Mouse (Mus musculus) forebrain, embryonic 12.5 days (tissue): ENCODE data around the gene Fxyd7. TPM values are rescaled to one million over a fixed set of nuclear protein-coding genes. Genes with fewer than 3 reads are reported as not detected.

Source experiments
- ATAC-seq: fragments of 200-750 bp; cut with Nextera tagmentation; 2 replicates; pipeline ENCODE4 v1.8.0; 2017; ENCODE audit warnings: moderate TSS enrichment; ENCODE audit not compliant: low FRiP score
- H3K27ac ChIP-seq: fragments of 300-500 bp; sonication (generic); 2 replicates; pipeline ENCODE4 v1.5.1; 2016; ENCODE audit warnings: mild to moderate bottlenecking
- H3K27me3 ChIP-seq: fragments of 300-500 bp; sonication (generic); 2 replicates; pipeline ENCODE4 v1.6.1; 2016; ENCODE audit warnings: mild to moderate bottlenecking
- H3K36me3 ChIP-seq: fragments of 300-500 bp; sonication (generic); replicated peaks from 2 replicates; pipeline ENCODE4 v1.6.1; 2016; ENCODE audit warnings: mild to moderate bottlenecking
- H3K4me1 ChIP-seq: fragments of 300-500 bp; sonication (generic); 2 replicates; pipeline ENCODE4 v1.6.1; 2016
- H3K4me2 ChIP-seq: fragments of 300-500 bp; sonication (generic); 2 replicates; pipeline ENCODE4 v1.6.1; 2016; ENCODE audit warnings: mild to moderate bottlenecking, moderate library complexity
- H3K4me3 ChIP-seq: fragments of 300-500 bp; sonication (generic); replicated peaks from 2 replicates; pipeline ENCODE4 v1.5.1; 2016; ENCODE audit warnings: mild to moderate bottlenecking
- H3K9ac ChIP-seq: fragments of 300-500 bp; sonication (generic); 2 replicates; pipeline ENCODE4 v1.6.1; 2016; ENCODE audit warnings: mild to moderate bottlenecking
- H3K9me3 ChIP-seq: fragments of 300-500 bp; sonication (generic); 2 replicates; pipeline ENCODE4 v1.6.1; 2016
- WGBS: fragments of 180-500 bp; shearing (Covaris S2); methylation state at CpG from one replicate; pipeline ENCODE4 v1.1.7; 2016; 5-methylcytosine and 5-hydroxymethylcytosine counted together
- polyA plus RNA-seq: library from polyadenylated mRNA; unstranded; fragments of >200 nt; fragmentation: Nextera tagmentation; extraction: Ambion mirVana; gene quantifications from 2 replicates; pipeline ENCODE4 v1.2.1, GENCODE M21; 2016

The Fxyd7 gene
- polyA plus RNA-seq, 1 experiment from 2014 or later, result 14.3 TPM

GRCm38 (mm10) chr7:31041662-31042315 lies 9.5 kb downstream of the Fxyd7 start:
- Histone ChIP-seq H3K36me3 (no peaks in the 10 kb centered on the region), H3K4me1 (peaks cover 6% of the 10 kb centered on the region), H3K4me3 (peak overlapping the region; percentile 19; the same call in 1 of the 2 replicates), H3K27me3 (peaks cover 53% of the 10 kb centered on the region), H3K9ac (peak overlapping the region; percentile 36; the same call in 1 of the 2 replicates), H3K27ac (no peak overlapping the region), H3K9me3 (no peaks in the 10 kb centered on the region), H3K4me2 (peak overlapping the region; percentile 38)
- ATAC-seq, result no peak; the same call in 1 of the 2 replicates
- WGBS, result 4% methylated on average over 27 of the region's 28 CpGs

GRCm38 (mm10) chr7:31041023-31041407 lies 10.3 kb downstream of the Fxyd7 start:
- no peak overlapping the region for H3K27ac ChIP-seq
- H3K4me2 ChIP-seq, result no peak overlapping the region
- H3K27me3 ChIP-seq, result peaks cover 53% of the 10 kb centered on the region
- H3K36me3 ChIP-seq, result no peaks in the 10 kb centered on the region
- H3K9ac ChIP-seq, result no peak overlapping the region
- no peak for ATAC-seq
- H3K4me1 ChIP-seq, result peaks cover 6% of the 10 kb centered on the region
- H3K4me3 ChIP-seq, result no peak overlapping the region
- no peaks in the 10 kb centered on the region for H3K9me3 ChIP-seq
- WGBS, result 39% methylated on average over 8 of the region's 8 CpGs

GRCm38 (mm10) chr7:31040281-31041022 lies 10.8 kb downstream of the Fxyd7 start:
- H3K4me2 ChIP-seq, result no peak overlapping the region
- H3K27ac ChIP-seq, result no peak overlapping the region
- 82% methylated on average over 12 of the region's 12 CpGs for WGBS
- no peak overlapping the region for H3K9ac ChIP-seq
- ATAC-seq, result no peak
- no peak overlapping the region for H3K4me3 ChIP-seq
- peaks cover 53% of the 10 kb centered on the region for H3K27me3 ChIP-seq
- H3K9me3 ChIP-seq, result no peaks in the 10 kb centered on the region
- H3K4me1 ChIP-seq, result peaks cover 6% of the 10 kb centered on the region
- no peaks in the 10 kb centered on the region for H3K36me3 ChIP-seq

- 85% methylated on average over 4 of the region's 4 CpGs for WGBS
- no peak overlapping the region for H3K9ac ChIP-seq
- H3K36me3 ChIP-seq, result no peaks in the 10 kb centered on the region
- no peaks in the 10 kb centered on the region for H3K9me3 ChIP-seq
- no peak for ATAC-seq
- H3K27me3 ChIP-seq, result peaks cover 39% of the 10 kb centered on the region
- H3K4me1 ChIP-seq, result peaks cover 6% of the 10 kb centered on the region
- H3K27ac ChIP-seq, result no peak overlapping the region
- no peak overlapping the region for H3K4me3 ChIP-seq
- no peak overlapping the region for H3K4me2 ChIP-seq
Measured at GRCm38 (mm10) chr7:31039011-31039410, 12.3 kb downstream of the Fxyd7 start.

GRCm38 (mm10) chr7:31037675-31038074 lies 13.6 kb downstream of the Fxyd7 start:
- Histone ChIP-seq H3K27ac (no peak overlapping the region), H3K4me3 (no peak overlapping the region), H3K36me3 (no peaks in the 10 kb centered on the region), H3K9me3 (no peaks in the 10 kb centered on the region), H3K4me1 (peaks cover 6% of the 10 kb centered on the region), H3K4me2 (no peak overlapping the region), H3K9ac (no peak overlapping the region), H3K27me3 (peaks cover 26% of the 10 kb centered on the region)
- ATAC-seq, result no peak
- WGBS, result 56% methylated on average over 2 of the region's 2 CpGs

GRCm38 (mm10) chr7:31036917-31037316 lies 14.3 kb downstream of the Fxyd7 start:
- H3K9ac ChIP-seq, result no peak overlapping the region
- no peak overlapping the region for H3K4me2 ChIP-seq
- no peak overlapping the region for H3K4me3 ChIP-seq
- ATAC-seq, result no peak
- no peaks in the 10 kb centered on the region for H3K36me3 ChIP-seq
- no peaks in the 10 kb centered on the region for H3K4me1 ChIP-seq
- H3K27me3 ChIP-seq, result peaks cover 19% of the 10 kb centered on the region
- 83% methylated on average over 7 of the region's 7 CpGs for WGBS
- H3K27ac ChIP-seq, result no peak overlapping the region
- H3K9me3 ChIP-seq, result no peaks in the 10 kb centered on the region

DNA sequence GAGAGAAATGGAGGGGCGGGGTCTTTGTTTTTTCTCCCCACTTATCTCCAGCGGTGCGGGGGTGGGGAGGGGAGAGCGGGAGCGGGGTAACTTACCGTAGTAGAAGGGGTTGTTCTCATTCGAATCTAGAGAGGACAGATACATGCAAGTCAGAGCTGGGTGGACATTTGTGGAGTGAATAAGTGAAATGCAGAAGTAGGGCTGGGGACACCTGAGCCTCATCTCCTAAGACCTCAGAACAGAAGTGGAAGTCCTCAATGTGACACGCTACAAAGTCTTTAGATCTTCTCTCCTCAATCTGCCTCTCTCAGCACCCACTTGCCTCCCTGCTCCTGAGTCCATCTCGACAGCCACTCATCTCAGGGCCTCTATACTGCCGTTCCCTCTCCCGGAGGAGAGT lies 16.0 kb downstream of the Fxyd7 start:
- no peaks in the 10 kb centered on the region for H3K9me3 ChIP-seq
- 84% methylated on average over 11 of the region's 11 CpGs for whole genome bisulfite sequencing
- H3K4me2 ChIP-seq, result no peak overlapping the region
- H3K27ac ChIP-seq, result no peak overlapping the region
- H3K27me3 ChIP-seq, result peaks cover 2% of the 10 kb centered on the region; the same call in 1 of the 2 replicates
- no peak for ATAC-seq
- no peaks in the 10 kb centered on the region for H3K36me3 ChIP-seq
- no peak overlapping the region for H3K9ac ChIP-seq
- H3K4me1 ChIP-seq, result no peaks in the 10 kb centered on the region
- no peak overlapping the region for H3K4me3 ChIP-seq

DNA sequence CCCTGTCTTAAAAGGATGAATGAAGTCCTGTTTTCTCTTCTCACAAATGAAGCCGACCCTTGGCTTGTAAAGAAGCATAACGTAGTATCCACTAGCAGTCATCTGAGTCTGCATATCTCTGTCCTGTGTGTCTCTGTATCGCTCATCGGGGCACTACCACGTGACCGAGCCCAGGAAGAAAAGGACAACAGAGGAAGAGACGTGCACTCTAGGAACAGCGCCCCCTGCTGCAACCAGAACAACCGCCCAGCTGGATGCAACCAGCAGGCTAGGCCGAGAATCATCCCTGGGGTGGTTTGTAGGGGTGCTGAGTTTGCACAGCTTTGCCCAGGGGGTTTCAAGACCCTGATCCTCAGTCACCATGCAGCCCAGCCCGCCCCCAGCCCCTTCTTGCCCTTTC lies 16.5 kb downstream of the Fxyd7 start:
- no peak for ATAC-seq
- WGBS, result 62% methylated on average over 11 of the region's 11 CpGs
- no peaks in the 10 kb centered on the region for H3K27me3 ChIP-seq
- no peak overlapping the region for H3K4me2 ChIP-seq
- no peak overlapping the region for H3K4me3 ChIP-seq
- no peak overlapping the region for H3K9ac ChIP-seq
- H3K9me3 ChIP-seq, result no peaks in the 10 kb centered on the region
- H3K27ac ChIP-seq, result no peak overlapping the region
- H3K4me1 ChIP-seq, result no peaks in the 10 kb centered on the region
- no peaks in the 10 kb centered on the region for H3K36me3 ChIP-seq

DNA sequence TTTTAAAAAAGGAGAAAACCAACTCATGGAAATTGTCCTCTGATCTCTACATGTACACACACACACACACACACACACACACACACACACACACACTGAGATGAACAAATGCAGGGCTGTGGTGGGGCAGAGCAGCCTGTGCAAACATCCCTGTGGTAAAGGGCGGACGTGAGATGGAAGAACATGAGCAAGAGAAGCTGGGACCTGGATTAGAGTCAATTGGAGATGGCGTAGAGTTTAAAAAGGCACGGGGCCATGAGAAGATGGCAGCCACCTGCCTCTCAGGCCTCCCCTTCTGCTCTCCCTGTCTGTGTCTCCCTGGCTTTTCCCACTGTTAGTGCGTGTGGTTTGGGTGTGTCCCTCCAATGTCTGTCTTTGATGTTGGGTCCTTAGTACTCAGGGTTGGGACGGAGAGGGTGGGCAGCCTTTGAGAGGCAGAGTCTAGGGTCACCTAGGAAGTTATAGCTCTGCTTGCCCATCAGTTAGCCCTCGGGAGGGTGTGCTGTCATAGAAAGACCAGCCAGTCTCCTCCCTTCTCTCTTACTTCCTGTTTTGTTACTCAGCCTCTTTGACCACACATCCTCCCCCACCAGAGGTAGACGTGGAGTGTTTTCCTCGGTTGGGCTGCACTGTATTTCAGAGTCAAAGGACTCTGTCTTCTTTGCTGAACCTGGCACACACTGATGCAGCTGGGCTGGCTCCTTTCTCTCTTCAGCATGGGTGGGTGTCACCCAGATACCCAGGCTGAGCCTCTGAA lies 17.7 kb downstream of the Fxyd7 start:
- no peak for ATAC-seq
- Histone ChIP-seq H3K9ac (no peak overlapping the region), H3K27me3 (no peaks in the 10 kb centered on the region), H3K4me2 (no peak overlapping the region), H3K27ac (no peak overlapping the region), H3K9me3 (no peaks in the 10 kb centered on the region), H3K36me3 (no peaks in the 10 kb centered on the region), H3K4me3 (no peak overlapping the region), H3K4me1 (no peaks in the 10 kb centered on the region)
- 84% methylated on average over 9 of the region's 9 CpGs for WGBS

DNA sequence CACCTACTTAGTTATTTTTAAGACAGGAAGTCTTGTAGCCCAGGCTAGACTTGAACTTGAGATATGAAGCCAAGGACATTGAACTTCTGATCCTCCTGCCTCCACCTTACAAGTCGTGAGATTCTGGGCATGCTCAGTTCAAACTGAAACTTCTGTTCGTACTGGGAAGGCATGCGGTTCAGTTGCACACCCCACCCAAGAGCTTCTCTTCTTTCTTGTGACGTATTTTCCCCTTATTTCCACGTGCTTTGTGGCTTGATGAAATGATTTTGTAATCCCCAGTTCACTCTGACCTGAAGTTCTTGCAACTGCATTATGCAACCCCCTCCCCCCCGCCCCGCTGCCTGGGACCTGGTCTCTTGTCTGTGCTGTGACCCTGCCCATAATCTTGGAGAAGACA lies 19.5 kb downstream of the Fxyd7 start:
- H3K27me3 ChIP-seq, result no peaks in the 10 kb centered on the region
- no peak overlapping the region for H3K9ac ChIP-seq
- no peak overlapping the region for H3K4me2 ChIP-seq
- ATAC-seq, result no peak
- no peak overlapping the region for H3K4me3 ChIP-seq
- H3K9me3 ChIP-seq, result no peaks in the 10 kb centered on the region
- no peaks in the 10 kb centered on the region for H3K36me3 ChIP-seq
- H3K4me1 ChIP-seq, result no peaks in the 10 kb centered on the region
- WGBS, result 74% methylated on average over 7 of the region's 7 CpGs
- H3K27ac ChIP-seq, result no peak overlapping the region

GRCm38 (mm10) chr7:31030717-31031116 lies 20.6 kb downstream of the Fxyd7 start:
- Histone ChIP-seq H3K27me3 (no peaks in the 10 kb centered on the region), H3K4me3 (no peak overlapping the region), H3K4me2 (no peak overlapping the region), H3K36me3 (no peaks in the 10 kb centered on the region), H3K27ac (no peak overlapping the region), H3K4me1 (no peaks in the 10 kb centered on the region), H3K9ac (no peak overlapping the region), H3K9me3 (no peaks in the 10 kb centered on the region)
- WGBS, result 59% methylated on average over 2 of the region's 2 CpGs
- ATAC-seq, result no peak

DNA sequence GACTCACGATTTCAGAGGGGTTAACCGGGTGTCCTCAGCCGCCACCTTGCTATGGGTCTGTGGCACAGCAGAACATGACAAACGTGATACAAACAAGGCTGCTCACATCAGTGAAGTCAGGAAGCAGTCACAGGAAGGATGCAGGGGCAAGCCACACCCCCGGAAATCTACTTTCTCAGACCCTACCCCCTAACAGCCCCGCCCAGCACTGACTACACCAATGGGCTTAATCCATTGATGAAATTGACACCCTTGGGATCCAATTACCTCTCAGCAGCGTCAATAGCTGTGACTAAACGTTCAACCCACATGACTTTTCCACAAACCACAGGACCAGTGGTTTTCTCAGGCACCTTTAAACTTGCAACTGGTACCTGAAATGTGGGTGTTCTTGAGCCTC lies 22.7 kb downstream of the Fxyd7 start:
- H3K4me1 ChIP-seq, result no peaks in the 10 kb centered on the region
- no peaks in the 10 kb centered on the region for H3K36me3 ChIP-seq
- no peaks in the 10 kb centered on the region for H3K27me3 ChIP-seq
- no peak overlapping the region for H3K27ac ChIP-seq
- no peaks in the 10 kb centered on the region for H3K9me3 ChIP-seq
- WGBS, result 72% methylated on average over 8 of the region's 8 CpGs
- H3K9ac ChIP-seq, result no peak overlapping the region
- no peak overlapping the region for H3K4me3 ChIP-seq
- H3K4me2 ChIP-seq, result no peak overlapping the region
- no peak for ATAC-seq
